Mouse (Mus musculus): Measurements from ENCODE around the gene Gm28048. TPM values are rescaled to one million over a fixed set of nuclear protein-coding genes. Genes with fewer than 3 reads are reported as not detected.

Gene Gm28048
- total and polyA plus RNA-seq, 2 experiments from 2014 or later: 6.8 TPM; not detected in 1

DNA sequence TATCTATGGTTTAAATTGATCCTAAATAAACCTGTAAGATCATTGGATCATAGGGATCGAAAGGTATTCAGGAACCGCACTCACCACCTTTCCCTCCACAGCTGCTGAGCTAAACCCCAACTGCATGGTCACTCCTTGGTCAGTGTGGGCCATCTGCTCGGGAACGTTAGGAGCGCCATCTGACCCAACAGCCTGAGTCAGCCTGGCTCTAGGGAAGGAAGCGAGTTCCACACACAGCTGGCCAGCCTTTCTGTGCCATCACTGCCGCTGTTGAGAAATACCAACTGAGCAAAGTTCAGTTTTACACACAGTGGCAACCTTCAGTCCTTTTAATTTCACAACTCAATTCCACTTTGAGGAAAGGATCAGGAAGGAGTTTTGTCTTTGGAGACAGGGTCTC, 90.0 kb downstream of the Gm28048 start:
- WGBS: 90% methylated on average over 7 of the region's 7 CpGs
- Histone ChIP-seq H3K4me2 (ENCODE audit: low read depth, low read length) (no peak overlapping the region), H3K4me3 (ENCODE audit: low read depth, low read length) (no peak overlapping the region), H3K27ac (ENCODE audit: low read depth) (no peak overlapping the region), H3K4me1 (ENCODE audit: control insufficient read depth, insufficient read depth) (no peaks in the 10 kb centered on the region), H3K9ac (replicated peaks; ENCODE audit: low read depth, low read length) (no peak overlapping the region), H3K27me3 (ENCODE audit: control insufficient read depth, insufficient read depth, low read length) (no peaks in the 10 kb centered on the region), H3K36me3 (replicated peaks; ENCODE audit: control insufficient read depth, insufficient read depth, low read length) (no peaks in the 10 kb centered on the region), H3K9me3 (replicated peaks; ENCODE audit: control insufficient read depth, low read length) (no peaks in the 10 kb centered on the region)
- ATAC-seq (ENCODE audit: insufficient read depth, low read depth): no peak
- DNase-seq (ENCODE audit: low spot score): no peak
- no peak for TF ChIP-seq EP300 (IDR thresholded peaks at IDR 0.05; ENCODE audit: low read depth)
- no peak for TF ChIP-seq CTCF (IDR thresholded peaks at IDR 0.05; ENCODE audit: low read depth)

DNA sequence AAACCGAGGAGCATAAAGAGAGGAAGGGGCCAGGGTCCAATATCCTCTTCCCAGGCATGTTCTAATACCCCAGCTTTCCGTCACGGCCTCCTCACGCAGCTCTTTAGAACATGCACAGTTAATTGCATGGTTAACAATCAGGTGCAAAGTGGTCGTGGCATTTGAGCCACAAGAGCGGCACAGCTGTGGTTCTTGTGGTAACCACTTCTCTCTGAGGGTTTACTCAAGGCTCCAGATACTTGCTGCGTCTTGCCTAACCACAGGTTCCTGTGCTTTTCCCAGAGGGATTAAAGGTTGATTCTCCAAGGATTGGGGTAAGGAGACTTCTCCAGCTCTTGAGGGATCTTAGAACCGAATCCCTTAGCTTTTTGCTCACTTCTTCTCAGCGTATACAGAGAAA, 90.6 kb downstream of the Gm28048 start:
- Histone ChIP-seq H3K4me2 (ENCODE audit: low read depth, low read length) (no peak overlapping the region), H3K9me3 (replicated peaks; ENCODE audit: control insufficient read depth, low read length) (no peaks in the 10 kb centered on the region), H3K27me3 (ENCODE audit: control insufficient read depth, insufficient read depth, low read length) (no peaks in the 10 kb centered on the region), H3K36me3 (replicated peaks; ENCODE audit: control insufficient read depth, insufficient read depth, low read length) (no peaks in the 10 kb centered on the region), H3K4me1 (ENCODE audit: control insufficient read depth, insufficient read depth) (no peaks in the 10 kb centered on the region), H3K27ac (ENCODE audit: low read depth) (no peak overlapping the region), H3K4me3 (ENCODE audit: low read depth, low read length) (no peak overlapping the region), H3K9ac (replicated peaks; ENCODE audit: low read depth, low read length) (no peak overlapping the region)
- ATAC-seq (ENCODE audit: insufficient read depth, low read depth) (no peak), DNase-seq (ENCODE audit: low spot score) (no peak)
- TF ChIP-seq EP300 (IDR thresholded peaks at IDR 0.05; ENCODE audit: low read depth): no peak
- TF ChIP-seq CTCF (IDR thresholded peaks at IDR 0.05; ENCODE audit: low read depth): no peak
- WGBS: 79% methylated on average over 9 of the region's 9 CpGs

DNA sequence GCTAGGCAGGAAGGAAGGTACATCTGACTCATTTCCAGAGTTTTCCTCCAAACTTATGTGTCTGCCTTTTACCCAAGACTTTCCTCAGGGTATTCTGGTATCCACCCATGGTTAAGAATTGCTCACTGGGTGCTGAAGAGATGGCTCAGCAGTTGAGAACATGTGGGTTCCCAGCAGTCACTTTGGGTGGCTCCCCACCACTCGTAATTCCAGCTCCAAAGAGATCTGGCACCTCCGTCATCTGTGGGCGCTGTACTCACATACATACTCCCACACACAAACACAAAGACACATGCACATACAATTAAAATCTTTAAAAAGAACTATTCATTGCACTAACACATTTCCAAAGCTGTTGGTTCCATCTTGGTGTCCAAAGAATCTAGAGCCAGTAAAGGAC, 92.7 kb downstream of the Gm28048 start:
- no peak overlapping the region for H3K9ac ChIP-seq (replicated peaks; ENCODE audit: low read depth, low read length)
- WGBS: 81% methylated on average over 3 of the region's 3 CpGs
- no peak overlapping the region for H3K27ac ChIP-seq (ENCODE audit: low read depth)
- TF ChIP-seq EP300 (IDR thresholded peaks at IDR 0.05; ENCODE audit: low read depth): no peak
- no peak for TF ChIP-seq CTCF (IDR thresholded peaks at IDR 0.05; ENCODE audit: low read depth)
- no peak overlapping the region for H3K4me2 ChIP-seq (ENCODE audit: low read depth, low read length)
- ATAC-seq (ENCODE audit: insufficient read depth, low read depth) (no peak), DNase-seq (ENCODE audit: low spot score) (no peak)
- no peak overlapping the region for H3K4me3 ChIP-seq (ENCODE audit: low read depth, low read length)
- no peaks in the 10 kb centered on the region for H3K9me3 ChIP-seq (replicated peaks; ENCODE audit: control insufficient read depth, low read length)
- no peaks in the 10 kb centered on the region for H3K36me3 ChIP-seq (replicated peaks; ENCODE audit: control insufficient read depth, insufficient read depth, low read length)
- H3K27me3 ChIP-seq (ENCODE audit: control insufficient read depth, insufficient read depth, low read length): no peaks in the 10 kb centered on the region
- no peaks in the 10 kb centered on the region for H3K4me1 ChIP-seq (ENCODE audit: control insufficient read depth, insufficient read depth)

- Histone ChIP-seq H3K9me3 (replicated peaks; ENCODE audit: control insufficient read depth, low read length) (no peaks in the 10 kb centered on the region), H3K4me2 (ENCODE audit: low read depth, low read length) (no peak overlapping the region), H3K27me3 (ENCODE audit: control insufficient read depth, insufficient read depth, low read length) (no peaks in the 10 kb centered on the region), H3K4me1 (ENCODE audit: control insufficient read depth, insufficient read depth) (no peaks in the 10 kb centered on the region), H3K36me3 (replicated peaks; ENCODE audit: control insufficient read depth, insufficient read depth, low read length) (no peaks in the 10 kb centered on the region), H3K4me3 (ENCODE audit: low read depth, low read length) (no peak overlapping the region), H3K9ac (replicated peaks; ENCODE audit: low read depth, low read length) (no peak overlapping the region), H3K27ac (ENCODE audit: low read depth) (no peak overlapping the region)
- ATAC-seq (ENCODE audit: insufficient read depth, low read depth) (no peak), DNase-seq (ENCODE audit: low spot score) (no peak)
- TF ChIP-seq CTCF (IDR thresholded peaks at IDR 0.05; ENCODE audit: low read depth): no peak
- no peak for TF ChIP-seq EP300 (IDR thresholded peaks at IDR 0.05; ENCODE audit: low read depth)
- 74% methylated on average over 4 of the region's 4 CpGs for WGBS
These were observed 94.9 kb downstream of the Gm28048 start for GRCm38 (mm10) chr11:22886991-22887390.

- H3K4me2 ChIP-seq (ENCODE audit: low read depth, low read length): no peak overlapping the region
- no peak for TF ChIP-seq EP300 (IDR thresholded peaks at IDR 0.05; ENCODE audit: low read depth)
- no peak overlapping the region for H3K27ac ChIP-seq (ENCODE audit: low read depth)
- H3K4me1 ChIP-seq (ENCODE audit: control insufficient read depth, insufficient read depth): no peaks in the 10 kb centered on the region
- no peak overlapping the region for H3K4me3 ChIP-seq (ENCODE audit: low read depth, low read length)
- WGBS: 97% methylated on average over 1 of the region's 1 CpGs
- no peak overlapping the region for H3K9ac ChIP-seq (replicated peaks; ENCODE audit: low read depth, low read length)
- no peaks in the 10 kb centered on the region for H3K9me3 ChIP-seq (replicated peaks; ENCODE audit: control insufficient read depth, low read length)
- H3K27me3 ChIP-seq (ENCODE audit: control insufficient read depth, insufficient read depth, low read length): no peaks in the 10 kb centered on the region
- DNase-seq (ENCODE audit: low spot score) (no peak), ATAC-seq (ENCODE audit: insufficient read depth, low read depth) (no peak)
- no peaks in the 10 kb centered on the region for H3K36me3 ChIP-seq (replicated peaks; ENCODE audit: control insufficient read depth, insufficient read depth, low read length)
These were observed 96.5 kb downstream of the Gm28048 start for GRCm38 (mm10) chr11:22885350-22885749.

DNA sequence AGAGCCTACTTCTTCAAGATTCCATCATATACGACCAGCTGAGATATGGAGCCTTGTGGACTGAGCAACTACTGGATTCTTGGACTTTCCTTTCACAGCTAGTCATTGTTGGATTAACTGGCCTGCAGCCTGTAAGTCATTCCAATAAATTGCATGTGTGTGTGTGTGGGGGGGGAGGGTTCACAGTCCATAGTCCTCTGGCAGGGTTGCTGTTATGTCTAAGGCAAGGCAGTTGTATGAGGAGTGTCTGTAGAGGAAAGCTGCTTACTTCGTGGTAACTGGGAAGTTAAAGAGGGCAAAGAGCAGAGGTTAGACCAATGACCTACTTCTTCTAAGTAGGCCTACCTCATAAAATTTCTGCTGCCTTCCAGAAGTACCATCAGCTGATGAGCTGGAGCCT, 98.2 kb downstream of the Gm28048 start:
- Histone ChIP-seq H3K9ac (replicated peaks; ENCODE audit: low read depth, low read length) (no peak overlapping the region), H3K4me2 (ENCODE audit: low read depth, low read length) (no peak overlapping the region), H3K9me3 (replicated peaks; ENCODE audit: control insufficient read depth, low read length) (no peaks in the 10 kb centered on the region), H3K27ac (ENCODE audit: low read depth) (no peak overlapping the region), H3K36me3 (replicated peaks; ENCODE audit: control insufficient read depth, insufficient read depth, low read length) (no peaks in the 10 kb centered on the region), H3K4me3 (ENCODE audit: low read depth, low read length) (no peak overlapping the region), H3K4me1 (ENCODE audit: control insufficient read depth, insufficient read depth) (no peaks in the 10 kb centered on the region), H3K27me3 (ENCODE audit: control insufficient read depth, insufficient read depth, low read length) (no peaks in the 10 kb centered on the region)
- ATAC-seq (ENCODE audit: insufficient read depth, low read depth): no peak
- no peak for DNase-seq (ENCODE audit: low spot score)
- no peak for TF ChIP-seq CTCF (IDR thresholded peaks at IDR 0.05; ENCODE audit: low read depth)
- no peak for TF ChIP-seq EP300 (IDR thresholded peaks at IDR 0.05; ENCODE audit: low read depth)
- WGBS: 76% methylated on average over 2 of the region's 2 CpGs
